Mouse (Mus musculus) fibroblast of lung, adult 2 months (primary cell): ENCODE measurements at regions not wholly inside any gene's neighbourhood (a gene's known extent, or its start where the extent isn't known, plus 50 kb on each side); places are given as distances from the start of the nearest gene placed in this dataset.
"Not testable (repeated sequence)": the region's sequence is repeated elsewhere in the genome, so short reads cannot be mapped to it uniquely, and the experiment has no call there.

Source experiments
- DNase-seq: peaks from one replicate; pipeline ENCODE4 v3.0.0-alpha.2; 2011; ENCODE audit warnings: low read depth

- no peak for DNase-seq
Observed at GRCm38 (mm10) chr1:59403831-59404547, 78.2 kb upstream of the Fzd7 start.

GRCm38 (mm10) chr1:59405370-59405769 lies 76.9 kb upstream of the Fzd7 start:
- no peak for DNase-seq

- DNase-seq = no peak
Observed at GRCm38 (mm10) chr1:59406741-59407306, 75.4 kb upstream of the Fzd7 start.

GRCm38 (mm10) chr1:59409585-59410160 lies 72.6 kb upstream of the Fzd7 start:
- DNase-seq = peak; percentile 71

GRCm38 (mm10) chr1:59413264-59413663 lies 69.0 kb upstream of the Fzd7 start:
- no peak for DNase-seq

GRCm38 (mm10) chr1:59414401-59415210 lies 67.6 kb upstream of the Fzd7 start:
- DNase-seq = no peak

GRCm38 (mm10) chr1:59415733-59416312 lies 66.4 kb upstream of the Fzd7 start:
- no peak for DNase-seq

- DNase-seq = no peak
Observed at GRCm38 (mm10) chr1:59417317-59417716, 64.9 kb upstream of the Fzd7 start.

- no peak for DNase-seq
Observed at GRCm38 (mm10) chr1:59417962-59418361, 64.3 kb upstream of the Fzd7 start.

- no peak for DNase-seq
Observed at GRCm38 (mm10) chr1:59418748-59419147, 63.5 kb upstream of the Fzd7 start.

GRCm38 (mm10) chr1:59422981-59423941 lies 59.0 kb upstream of the Fzd7 start:
- DNase-seq = no peak

- DNase-seq = not testable (repeated sequence)
Observed at GRCm38 (mm10) chr1:59425771-59426170, 56.5 kb upstream of the Fzd7 start.

GRCm38 (mm10) chr1:59426346-59427203 lies 55.6 kb upstream of the Fzd7 start:
- no peak for DNase-seq

- no peak for DNase-seq
Observed at GRCm38 (mm10) chr1:59427204-59427557, 55.0 kb upstream of the Fzd7 start.

- no peak for DNase-seq
Observed at GRCm38 (mm10) chr1:59429289-59429688, 52.9 kb upstream of the Fzd7 start.

GRCm38 (mm10) chr1:59430234-59430633 lies 52.0 kb upstream of the Fzd7 start:
- DNase-seq = no peak

- DNase-seq = no peak
Observed at GRCm38 (mm10) chr1:59430886-59431486, 51.2 kb upstream of the Fzd7 start.
